In the genomic region with DNA sequence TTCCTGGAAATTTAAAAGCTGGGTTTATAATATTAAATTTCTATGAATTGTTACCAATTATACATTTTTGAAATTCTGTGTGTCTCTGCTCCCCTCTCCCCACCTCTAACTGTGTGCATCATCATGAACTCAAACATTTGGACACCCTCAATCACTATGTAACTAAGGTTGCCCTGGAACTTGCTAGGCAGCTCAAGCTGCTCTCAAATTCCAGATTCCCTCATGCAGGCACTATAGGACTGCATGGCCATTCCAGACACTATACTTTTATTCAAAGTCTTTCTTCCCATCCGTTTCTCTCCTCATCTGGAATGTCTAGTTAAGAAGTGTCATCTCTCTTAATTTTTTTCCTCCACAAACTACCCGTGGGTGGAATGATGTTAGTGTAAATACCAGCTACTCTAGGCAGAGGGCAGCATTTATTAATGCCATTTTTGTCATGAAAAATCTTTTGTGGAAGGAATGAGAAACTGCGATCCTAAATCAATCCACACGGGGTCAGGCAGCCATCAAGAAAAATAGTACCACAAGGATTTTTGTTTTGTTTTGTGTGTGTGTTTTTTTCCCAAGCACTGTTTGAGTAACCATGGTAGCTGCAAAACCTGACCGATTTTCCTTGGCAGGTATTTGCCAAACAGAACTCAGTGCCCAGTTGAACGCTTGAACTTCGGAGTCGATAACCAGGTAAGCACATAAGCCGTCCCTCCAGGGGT, we compare ENCODE assay signal across 8 mouse cellular contexts. TPM values are rescaled to one million over a fixed set of nuclear protein-coding genes. Genes with fewer than 3 reads are reported as not detected.
DNase-seq lines count a peak whose midpoint lies in the region; ATAC-seq lines count a peak whose summit lies in the region.

No protein-coding gene starts in this region.

- no peak overlapping the region for H3K4me3 ChIP-seq in neural tube, embryonic 11.5 days (ENCODE audit: low read depth, low read length)
- no peak overlapping the region for H3K4me3 ChIP-seq in lung, embryonic 15.5 days

- 47% methylated on average over 9 of the region's 9 CpGs for WGBS in neural tube, embryonic 11.5 days
- WGBS in lung, embryonic 15.5 days, result 34% methylated on average over 9 of the region's 9 CpGs

- H3K9ac ChIP-seq in neural tube, embryonic 11.5 days (ENCODE audit: low read length), result no peak overlapping the region
- H3K9ac ChIP-seq in lung, embryonic 15.5 days, result no peak overlapping the region

- no peak; the same call in 1 of the 2 replicates for ATAC-seq in neural tube, embryonic 11.5 days (ENCODE audit: insufficient read depth, low FRiP score, low TSS enrichment)
- peak; percentile 93 for ATAC-seq in granulocyte monocyte progenitor cell, adult 5-6 weeks (replicated peaks; ENCODE audit: poor library complexity, severe bottlenecking)
- no peak for ATAC-seq in lung, embryonic 15.5 days (ENCODE audit: borderline replicate concordance, extremely low read depth, low FRiP score, low TSS enrichment)

- DNase-seq in neural tube, embryonic 11.5 days (ENCODE audit: low spot score), result peak; percentile 58
- DNase-seq in neural tube, embryonic 10.5 days (ENCODE audit: extremely low spot score, low spot score), result no peak
- peak; percentile 66 to 73 for DNase-seq in cerebellum, postnatal 25 days
- peak; percentile 44 to 64 for DNase-seq in kidney, postnatal 25 days
- DNase-seq in right cerebral cortex, postnatal 10 days (ENCODE audit: low spot score in 2 of 2), result peak; percentile 77 to 78
- DNase-seq in MN1 (ENCODE audit: low spot score), result no peak

- no peak overlapping the region for H3K27ac ChIP-seq in neural tube, embryonic 11.5 days (ENCODE audit: low read depth, low read length)
- H3K27ac ChIP-seq in lung, embryonic 15.5 days, result no peak overlapping the region

- H3K4me1 ChIP-seq in neural tube, embryonic 11.5 days (ENCODE audit: control insufficient read depth, insufficient read depth, low read length), result no peaks in the 10 kb centered on the region
- no peaks in the 10 kb centered on the region for H3K4me1 ChIP-seq in lung, embryonic 15.5 days

- H3K9me3 ChIP-seq in neural tube, embryonic 11.5 days (ENCODE audit: control insufficient read depth, low read length), result no peaks in the 10 kb centered on the region
- H3K9me3 ChIP-seq in lung, embryonic 15.5 days, result no peaks in the 10 kb centered on the region

- H3K36me3 ChIP-seq in neural tube, embryonic 11.5 days (ENCODE audit: control insufficient read depth, insufficient read depth, low read length), result no peaks in the 10 kb centered on the region
- no peaks in the 10 kb centered on the region for H3K36me3 ChIP-seq in lung, embryonic 15.5 days

- H3K27me3 ChIP-seq in neural tube, embryonic 11.5 days (ENCODE audit: control insufficient read depth, insufficient read depth, low read length), result no peaks in the 10 kb centered on the region
- no peaks in the 10 kb centered on the region for H3K27me3 ChIP-seq in lung, embryonic 15.5 days

- no peak overlapping the region for H3K4me2 ChIP-seq in neural tube, embryonic 11.5 days (ENCODE audit: low read depth)
- H3K4me2 ChIP-seq in lung, embryonic 15.5 days, result peak overlapping the region; percentile 31; the same call in 1 of the 2 replicates

RNA-seq across cellular contexts. Expression of a gene that starts 13.7 kb away (rescaled TPM):
- polyA plus RNA-seq in neural tube, embryonic 11.5 days (2014; fragmentation: Nextera tagmentation; extraction: Ambion mirVana), result 2.7 and 2.9 TPM in 2 replicates
- 1.9 and 7.8 TPM in 2 replicates for total RNA-seq in granulocyte monocyte progenitor cell, adult 5-6 weeks (2014; fragmentation: Nextera tagmentation)
- total RNA-seq in granulocyte monocyte progenitor cell, adult 5-6 weeks (2017), result 2.1 and 2.8 TPM in 2 replicates
- polyA plus RNA-seq in lung, embryonic 15.5 days (2015; fragmentation: Nextera tagmentation; extraction: Ambion mirVana), result 3.0 TPM in 2 replicates

RNA-seq across cellular contexts. Expression of a gene that starts 15.3 kb away (rescaled TPM):
- polyA plus RNA-seq in neural tube, embryonic 11.5 days (2014; fragmentation: Nextera tagmentation; extraction: Ambion mirVana), result 0.12 TPM in 1 of 2 replicates, not detected in the other
- total RNA-seq in granulocyte monocyte progenitor cell, adult 5-6 weeks (2014; fragmentation: Nextera tagmentation), result 3.6 and 7.0 TPM in 2 replicates
- 3.1 and 4.5 TPM in 2 replicates for total RNA-seq in granulocyte monocyte progenitor cell, adult 5-6 weeks (2017)
- polyA plus RNA-seq in lung, embryonic 15.5 days (2015; fragmentation: Nextera tagmentation; extraction: Ambion mirVana), result 0.82 and 1.00 TPM in 2 replicates

RNA-seq across cellular contexts. Expression of a gene that starts 16.2 kb away (rescaled TPM):
- polyA plus RNA-seq in neural tube, embryonic 11.5 days (2014; fragmentation: Nextera tagmentation; extraction: Ambion mirVana), result 1.2 TPM in 2 replicates
- total RNA-seq in granulocyte monocyte progenitor cell, adult 5-6 weeks (2014; fragmentation: Nextera tagmentation), result not detected in 2 replicates
- total RNA-seq in granulocyte monocyte progenitor cell, adult 5-6 weeks (2017), result not detected in 2 replicates
- 0.58 and 0.74 TPM in 2 replicates for polyA plus RNA-seq in lung, embryonic 15.5 days (2015; fragmentation: Nextera tagmentation; extraction: Ambion mirVana)

RNA-seq across cellular contexts. Expression of a gene that starts 59.8 kb away (rescaled TPM):
- polyA plus RNA-seq in neural tube, embryonic 11.5 days (2014; fragmentation: Nextera tagmentation; extraction: Ambion mirVana), result not detected in 2 replicates
- not detected in 2 replicates for total RNA-seq in granulocyte monocyte progenitor cell, adult 5-6 weeks (2014; fragmentation: Nextera tagmentation)
- total RNA-seq in granulocyte monocyte progenitor cell, adult 5-6 weeks (2017), result not detected in 2 replicates
- 0.21 TPM in 1 of 2 replicates, not detected in the other for polyA plus RNA-seq in lung, embryonic 15.5 days (2015; fragmentation: Nextera tagmentation; extraction: Ambion mirVana)

Comparison
In these comparisons a context has a peak if more than half of its experiments do, and no peak if none do; other contexts are left out.
1. DNase-seq: peak in neural tube, embryonic 11.5 days (single experiment), cerebellum, postnatal 25 days (2 of 2), kidney, postnatal 25 days (2 of 2) and right cerebral cortex, postnatal 10 days (2 of 2); none in neural tube, embryonic 10.5 days (single experiment) and MN1 (single experiment).